Mouse (Mus musculus) heart, adult 8-10 months (tissue): Measurements from ENCODE around the gene Cort. TPM values are rescaled to one million over a fixed set of nuclear protein-coding genes. Genes with fewer than 3 reads are reported as not detected.
A peak's percentile ranks its signal among the peaks of the same experiment; 100 is the strongest.

Experiments
- DNase-seq: peaks from one replicate; pipeline ENCODE4 v3.0.0; 2022; ENCODE audit warnings: low spot score
- total RNA-seq, 4 experiments: library from RNA; stranded (reverse); gene quantifications; 2 replicates each; pipeline ENCODE4 v1.2.4; 2022

The Cort gene
- total RNA-seq, 4 experiments from 2014 or later, result 0.41 to 1.1 (median 0.84) TPM; not detected in 1

- DNase-seq, result no peak
Measured at GRCm38 (mm10) chr4:149098571-149098970, 28.0 kb downstream of the Cort start.

GRCm38 (mm10) chr4:149097956-149098355 lies 28.6 kb downstream of the Cort start:
- no peak for DNase-seq

- DNase-seq, result no peak
Measured at GRCm38 (mm10) chr4:149091364-149091763, 35.2 kb downstream of the Cort start.

- DNase-seq, result no peak
Measured at GRCm38 (mm10) chr4:149085381-149085780, 41.2 kb downstream of the Cort start.

GRCm38 (mm10) chr4:149081528-149081927 lies 45.0 kb downstream of the Cort start:
- DNase-seq, result peak; percentile 46

- no peak for DNase-seq
Measured at GRCm38 (mm10) chr4:149080111-149080510, 46.5 kb downstream of the Cort start.

GRCm38 (mm10) chr4:149079629-149080028 lies 46.9 kb downstream of the Cort start:
- DNase-seq, result no peak

- no peak for DNase-seq
Measured at GRCm38 (mm10) chr4:149078261-149078660, 48.3 kb downstream of the Cort start.

- peak; percentile 75 for DNase-seq
Measured at GRCm38 (mm10) chr4:149075871-149076575, 50.5 kb downstream of the Cort start.

GRCm38 (mm10) chr4:149075073-149075472 lies 51.5 kb downstream of the Cort start:
- no peak for DNase-seq

Other genes starting within 250 kb of the Cort start
- gene Pex14, start 26.9 kb downstream of the Cort start, total RNA-seq, result 10 to 100 TPM; 22.9 to 27.2 (median 24.1) TPM
- gene Dffa, start 22.6 kb downstream of the Cort start, total RNA-seq, result 10 to 100 TPM; 41.3 to 52.2 (median 46.7) TPM
- gene Cenps, start 10.9 kb upstream of the Cort start, total RNA-seq, result 10 to 100 TPM in 2 of 4 experiments, 1 to 10 TPM in 2; 6.5 to 10.8 (median 9.4) TPM
- gene Pgd, start 40.0 kb upstream of the Cort start, total RNA-seq, result 10 to 100 TPM; 37.5 to 47.2 (median 42.3) TPM
- gene Kif1b, start 180.9 kb upstream of the Cort start, total RNA-seq, result 100 to 1,000 TPM; 159 to 211 (median 191) TPM